Mouse (Mus musculus): ENCODE results near the gene Gramd1c.

DNA sequence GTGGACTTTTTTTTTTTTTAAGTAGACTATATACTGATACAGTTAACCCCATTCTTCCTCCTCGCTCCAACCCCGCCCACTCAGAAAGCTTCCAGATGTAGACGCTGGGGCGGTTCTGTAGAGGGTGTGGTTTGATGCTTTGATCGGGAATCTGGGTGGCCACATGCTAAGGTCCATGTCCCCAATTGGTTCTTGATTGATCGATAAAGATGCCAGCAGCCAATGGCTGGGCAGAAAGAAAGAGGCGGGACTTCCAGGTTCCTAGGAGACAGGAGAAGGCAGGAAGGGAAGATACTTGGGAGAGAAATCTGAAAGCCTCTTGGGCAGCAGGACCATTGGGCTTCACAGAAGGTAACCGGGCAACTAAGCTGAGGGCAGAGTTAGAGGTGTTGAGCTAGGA lies 7.4 kb downstream of the Gramd1c start:
- TF ChIP-seq CTCF (IDR thresholded peaks at IDR 0.05; ENCODE audit: low read depth) (no peak), EP300 (IDR thresholded peaks at IDR 0.05; ENCODE audit: low read depth) (no peak)

Measured in liver, postnatal 0 days (tissue).